Mouse (Mus musculus) kidney, embryonic 15.5 days (tissue): Measurements from ENCODE around the gene Kif3b. TPM values are rescaled to one million over a fixed set of nuclear protein-coding genes. Genes with fewer than 3 reads are reported as not detected.
"Not testable (repeated sequence)": the region's sequence is repeated elsewhere in the genome, so short reads cannot be mapped to it uniquely, and the experiment has no call there.

Source experiments
- ATAC-seq: fragments of 200-750 bp; cut with Nextera tagmentation; replicated peaks from 2 replicates; pipeline ENCODE4 v1.8.0; 2017; ENCODE audit warnings: moderate TSS enrichment; ENCODE audit not compliant: low FRiP score
- H3K27ac ChIP-seq: fragments of 300-500 bp; sonication (generic); 2 replicates; pipeline ENCODE4 v1.5.1; 2015; ENCODE audit warnings: mild to moderate bottlenecking, inconsistent platforms
- H3K27me3 ChIP-seq: fragments of 300-500 bp; sonication (generic); 2 replicates; pipeline ENCODE4 v1.6.1; 2015; ENCODE audit warnings: inconsistent platforms
- H3K36me3 ChIP-seq: fragments of 300-500 bp; sonication (generic); 2 replicates; pipeline ENCODE4 v1.6.1; 2015; ENCODE audit warnings: inconsistent platforms
- H3K4me1 ChIP-seq: fragments of 300-500 bp; sonication (generic); 2 replicates; pipeline ENCODE4 v1.6.1; 2015; ENCODE audit warnings: inconsistent platforms
- H3K4me2 ChIP-seq: fragments of 300-500 bp; sonication (generic); 2 replicates; pipeline ENCODE4 v1.6.1; 2015; ENCODE audit warnings: moderate library complexity, mild to moderate bottlenecking, inconsistent platforms
- H3K4me3 ChIP-seq: fragments of 300-500 bp; sonication (generic); replicated peaks from 2 replicates; pipeline ENCODE4 v1.5.1; 2015; ENCODE audit warnings: mild to moderate bottlenecking, inconsistent platforms
- H3K9ac ChIP-seq: fragments of 300-500 bp; sonication (generic); 2 replicates; pipeline ENCODE4 v1.6.1; 2015; ENCODE audit warnings: mild to moderate bottlenecking, inconsistent platforms
- H3K9me3 ChIP-seq: fragments of 300-500 bp; sonication (generic); replicated peaks from 2 replicates; pipeline ENCODE4 v1.6.1; 2016; ENCODE audit warnings: inconsistent platforms
- WGBS: fragments of 180-500 bp; shearing (Covaris S2); methylation state at CpG from one replicate; pipeline ENCODE4 v1.1.7; 2015; ENCODE audit warnings: mixed read lengths; 5-methylcytosine and 5-hydroxymethylcytosine counted together
- polyA plus RNA-seq: library from polyadenylated mRNA; unstranded; fragments of >200 nt; fragmentation: Nextera tagmentation; extraction: Ambion mirVana; gene quantifications from 2 replicates; pipeline ENCODE4 v1.2.1, GENCODE M21; 2015

The Kif3b gene
- 8.1 and 9.0 TPM in 2 replicates for polyA plus RNA-seq

- peak within 1 kb of the TSS; percentile 37 for H3K27ac ChIP-seq
- H3K27me3 ChIP-seq: no peaks in the 10 kb centered on the region
- H3K4me2 ChIP-seq: peak within 1 kb of the TSS; percentile 86
- peaks cover 3% of the 10 kb centered on the region; the same call in 1 of the 2 replicates for H3K36me3 ChIP-seq
- peak within 1 kb of the TSS; percentile 87 for H3K9ac ChIP-seq
- peaks cover 22% of the 10 kb centered on the region for H3K4me1 ChIP-seq
- under 1% methylated on average over 63 of the region's 63 CpGs for WGBS
- peak within 1 kb of the TSS; percentile 99 for H3K4me3 ChIP-seq
- ATAC-seq: peak; percentile 94
- no peaks in the 10 kb centered on the region for H3K9me3 ChIP-seq
Measured at GRCm38 (mm10) chr2:153290938-153291928, at the start of gene Kif3b. Gene Kif3b, plus strand, starts transcription at chr2:153291413.

- Histone ChIP-seq H3K27me3 (no peaks in the 10 kb centered on the region), H3K9me3 (no peaks in the 10 kb centered on the region), H3K27ac (peak overlapping the region; percentile 95; the same call in 1 of the 2 replicates), H3K4me2 (peak overlapping the region; percentile 80), H3K9ac (peak overlapping the region; percentile 100), H3K36me3 (peaks cover 32% of the 10 kb centered on the region), H3K4me1 (peaks cover 43% of the 10 kb centered on the region), H3K4me3 (peak overlapping the region; percentile 99)
- no peak for ATAC-seq
- WGBS: 56% methylated on average over 6 of the region's 6 CpGs
Measured at GRCm38 (mm10) chr2:153242156-153242555, 49.1 kb upstream of the Kif3b start.

GRCm38 (mm10) chr2:153249751-153250150, 41.5 kb upstream of the Kif3b start:
- Histone ChIP-seq H3K9me3 (no peaks in the 10 kb centered on the region), H3K4me1 (no peaks in the 10 kb centered on the region), H3K9ac (no peak overlapping the region), H3K36me3 (peaks cover 76% of the 10 kb centered on the region), H3K27ac (no peak overlapping the region), H3K4me2 (no peak overlapping the region), H3K4me3 (no peak overlapping the region), H3K27me3 (no peaks in the 10 kb centered on the region)
- 90% methylated on average over 5 of the region's 5 CpGs for WGBS
- ATAC-seq: no peak

- WGBS: 87% methylated on average over 2 of the region's 2 CpGs
- Histone ChIP-seq H3K4me1 (peaks cover 6% of the 10 kb centered on the region), H3K27me3 (no peaks in the 10 kb centered on the region), H3K4me3 (no peak overlapping the region), H3K4me2 (no peak overlapping the region), H3K9me3 (no peaks in the 10 kb centered on the region), H3K9ac (no peak overlapping the region), H3K36me3 (peaks cover 40% of the 10 kb centered on the region), H3K27ac (no peak overlapping the region)
- no peak for ATAC-seq
Measured at GRCm38 (mm10) chr2:153256604-153257003, 34.6 kb upstream of the Kif3b start.

GRCm38 (mm10) chr2:153259030-153259863, 32.0 kb upstream of the Kif3b start:
- H3K4me3 ChIP-seq: no peak overlapping the region
- H3K36me3 ChIP-seq: peaks cover 42% of the 10 kb centered on the region
- ATAC-seq: no peak
- H3K27me3 ChIP-seq: no peaks in the 10 kb centered on the region
- H3K27ac ChIP-seq: peak overlapping the region; percentile 38; the same call in 1 of the 2 replicates
- H3K9ac ChIP-seq: no peak overlapping the region
- H3K9me3 ChIP-seq: no peaks in the 10 kb centered on the region
- WGBS: 67% methylated on average over 12 of the region's 12 CpGs
- no peak overlapping the region for H3K4me2 ChIP-seq
- H3K4me1 ChIP-seq: peaks cover 6% of the 10 kb centered on the region

- peak overlapping the region; percentile 38; the same call in 1 of the 2 replicates for H3K27ac ChIP-seq
- ATAC-seq: no peak
- 57% methylated on average over 3 of the region's 3 CpGs for WGBS
Measured at GRCm38 (mm10) chr2:153259864-153260674, 31.1 kb upstream of the Kif3b start.

GRCm38 (mm10) chr2:153263053-153263452, 28.2 kb upstream of the Kif3b start:
- H3K36me3 ChIP-seq: peaks cover 73% of the 10 kb centered on the region
- no peaks in the 10 kb centered on the region for H3K27me3 ChIP-seq
- WGBS: 90% methylated on average over 7 of the region's 7 CpGs
- ATAC-seq: no peak
- no peak overlapping the region for H3K9ac ChIP-seq
- H3K27ac ChIP-seq: no peak overlapping the region
- no peak overlapping the region for H3K4me2 ChIP-seq
- no peak overlapping the region for H3K4me3 ChIP-seq
- peaks cover 6% of the 10 kb centered on the region for H3K4me1 ChIP-seq
- H3K9me3 ChIP-seq: no peaks in the 10 kb centered on the region

More at GRCm38 (mm10) chr2:153259864-153260674, 31.1 kb upstream of the Kif3b start:
- Histone ChIP-seq H3K4me1 (peaks cover 6% of the 10 kb centered on the region), H3K4me3 (no peak overlapping the region), H3K36me3 (peaks cover 48% of the 10 kb centered on the region), H3K9ac (no peak overlapping the region), H3K27me3 (no peaks in the 10 kb centered on the region), H3K9me3 (no peaks in the 10 kb centered on the region), H3K4me2 (no peak overlapping the region)

- no peak overlapping the region for H3K9ac ChIP-seq
- no peak overlapping the region for H3K4me3 ChIP-seq
- WGBS: 83% methylated on average over 2 of the region's 2 CpGs
- peaks cover 51% of the 10 kb centered on the region for H3K36me3 ChIP-seq
- H3K4me1 ChIP-seq: no peaks in the 10 kb centered on the region
- no peak overlapping the region for H3K4me2 ChIP-seq
- no peaks in the 10 kb centered on the region for H3K9me3 ChIP-seq
- ATAC-seq: no peak
- H3K27me3 ChIP-seq: no peaks in the 10 kb centered on the region
- H3K27ac ChIP-seq: no peak overlapping the region
Measured at GRCm38 (mm10) chr2:153267331-153267730, 23.9 kb upstream of the Kif3b start.

- not testable (repeated sequence) for H3K9me3 ChIP-seq, H3K9ac ChIP-seq, H3K27ac ChIP-seq, ATAC-seq, H3K4me2 ChIP-seq, H3K27me3 ChIP-seq, H3K4me1 ChIP-seq, H3K4me3 ChIP-seq
- 75% methylated on average over 8 of the region's 8 CpGs for WGBS
- peaks cover 22% of the 10 kb centered on the region for H3K36me3 ChIP-seq
Measured at GRCm38 (mm10) chr2:153270231-153270915, 20.8 kb upstream of the Kif3b start.

- not testable (repeated sequence) for H3K9ac ChIP-seq, ATAC-seq, H3K27ac ChIP-seq, H3K4me2 ChIP-seq, H3K27me3 ChIP-seq, H3K4me1 ChIP-seq, H3K4me3 ChIP-seq, H3K9me3 ChIP-seq, H3K36me3 ChIP-seq
- WGBS: 77% methylated on average over 6 of the region's 6 CpGs
Measured at GRCm38 (mm10) chr2:153274200-153274918, 16.9 kb upstream of the Kif3b start.
